Mouse (Mus musculus): ENCODE results near the gene Rai2. TPM values are rescaled to one million over a fixed set of nuclear protein-coding genes. Genes with fewer than 3 reads are reported as not detected.

Rai2 gene
- polyA plus RNA-seq (2012; rRNA removed) (0.25 and 0.28 TPM in 2 replicates), polyA plus RNA-seq (2014; fragmentation: Nextera tagmentation; extraction: Ambion mirVana) (0.11 and 0.37 TPM in 2 replicates)

DNA sequence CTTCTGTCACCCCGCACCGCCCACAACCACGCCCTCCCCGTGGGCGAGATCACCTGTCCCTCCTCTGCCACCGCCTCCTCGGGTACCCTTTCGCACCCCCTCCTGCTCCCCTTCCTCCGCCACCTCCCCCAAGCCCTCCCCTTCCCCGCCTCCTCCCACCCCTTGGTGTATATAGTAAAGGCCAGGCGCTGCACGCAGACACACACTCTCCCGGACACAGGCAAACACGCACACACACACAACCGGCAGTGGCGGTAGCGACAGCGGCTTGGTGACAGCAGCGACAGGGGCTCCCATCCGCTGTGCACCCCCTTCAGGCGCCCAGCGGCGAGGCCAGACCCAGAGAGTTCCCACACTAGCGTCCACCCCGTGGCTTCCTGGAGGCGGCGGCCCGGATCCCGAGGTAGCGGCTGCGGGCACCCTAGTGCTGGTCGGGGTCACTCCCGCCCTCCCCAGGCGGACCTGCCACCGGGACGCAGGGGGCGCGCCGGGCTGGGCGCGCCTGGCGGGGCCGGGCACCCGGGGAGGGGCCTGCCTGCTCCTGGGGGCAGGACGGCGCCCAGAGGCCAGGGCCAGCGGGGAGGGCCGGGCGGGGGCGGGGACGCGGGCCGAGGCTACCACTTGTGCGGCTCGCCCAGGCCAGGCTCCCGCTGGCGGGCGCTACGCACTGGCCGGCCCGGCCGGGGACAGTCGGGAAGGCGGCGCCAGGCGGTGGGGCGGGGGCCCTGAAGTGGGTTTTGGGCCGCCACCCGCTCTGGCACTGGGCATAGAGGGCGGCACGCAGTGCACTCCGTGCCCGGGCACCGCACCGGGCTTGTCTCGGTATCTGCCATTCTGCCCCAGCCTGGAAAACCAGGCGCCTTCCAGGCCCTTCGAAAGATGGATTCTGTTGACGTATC lies at the start of gene Rai2:
Gene Rai2, plus strand, starts transcription at position 205 of the 899 bp plus-strand sequence.
- peaks cover 20% of the 10 kb centered on the region for H3K27me3 ChIP-seq (ENCODE audit: control insufficient read depth, insufficient read depth, low read length)
- H3K4me2 ChIP-seq (ENCODE audit: low read depth) = peak within 1 kb of the TSS; percentile 51
- H3K9me3 ChIP-seq (ENCODE audit: control insufficient read depth, low read length) = no peaks in the 10 kb centered on the region
- ATAC-seq (ENCODE audit: insufficient read depth) = peak; percentile 62; the same call in 1 of the 2 replicates
- no peak for DNase-seq (ENCODE audit: low read depth in 3 of 3, low spot score in 3 of 3)
- H3K36me3 ChIP-seq (replicated peaks; ENCODE audit: control insufficient read depth, insufficient read depth, low read depth) = no peaks in the 10 kb centered on the region
- H3K27ac ChIP-seq = no peak within 1 kb of the TSS
- WGBS (ENCODE audit: insufficient replicate concordance) = 13% methylated on average over 47 of the region's 79 CpGs
- TF ChIP-seq CTCF (IDR thresholded peaks at IDR 0.05; ENCODE audit: low read depth) = no peak
- no peak for TF ChIP-seq EP300 (IDR thresholded peaks at IDR 0.05; ENCODE audit: low read depth)
- no peaks in the 10 kb centered on the region for H3K4me1 ChIP-seq (replicated peaks; ENCODE audit: control insufficient read depth in 2 of 2, insufficient read depth in 2 of 2, low read length in 1 of 2)
- H3K9ac ChIP-seq (replicated peaks) = no peak within 1 kb of the TSS
- H3K4me3 ChIP-seq (ENCODE audit: insufficient read depth in 1 of 2, low read depth in 2 of 2, low read length in 2 of 2) = peak within 1 kb of the TSS; percentile 11 to 36; a peak in 3 of 4 replicates

DNA sequence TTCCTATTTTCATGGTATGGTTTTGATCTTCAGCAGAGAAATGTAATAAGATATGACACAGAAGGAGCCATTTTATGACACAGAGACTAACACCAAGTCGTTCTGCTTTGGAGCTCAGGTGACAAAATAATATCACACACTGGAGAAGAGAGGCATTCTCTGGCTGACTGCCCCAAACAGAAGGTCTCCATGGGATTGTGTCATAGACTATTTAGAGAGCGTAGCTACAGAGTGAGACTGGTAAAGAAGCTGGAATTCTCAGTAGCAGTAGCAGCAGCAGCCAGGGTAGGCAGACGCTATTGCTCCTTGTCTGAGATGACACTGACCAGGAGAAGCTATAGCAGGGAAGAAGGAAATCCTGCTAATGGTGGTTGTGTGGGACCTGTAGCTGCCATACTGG lies 27.5 kb upstream of the Rai2 start:
- TF ChIP-seq EP300 (IDR thresholded peaks at IDR 0.05; ENCODE audit: low read depth) (no peak), CTCF (IDR thresholded peaks at IDR 0.05; ENCODE audit: low read depth) (no peak)
- ATAC-seq (ENCODE audit: insufficient read depth) = no peak

DNA sequence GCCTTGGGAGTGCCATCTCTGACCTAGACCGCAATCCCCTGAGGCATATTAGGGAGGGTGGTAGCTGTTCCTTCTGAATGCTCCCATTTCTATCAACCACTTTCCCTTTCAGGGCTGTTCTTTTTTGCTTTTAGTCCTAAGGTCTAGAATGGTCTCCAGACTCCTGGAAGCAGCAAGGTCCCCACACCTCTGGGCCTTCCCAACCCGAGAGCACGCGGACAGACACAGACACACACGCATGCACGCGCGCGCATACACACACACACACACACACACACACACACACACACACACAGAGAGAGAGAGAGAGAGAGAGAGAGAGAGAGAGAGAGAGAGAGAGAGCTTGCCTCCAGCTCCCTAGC lies 385 bp upstream of the Rai2 start:
- H3K27ac ChIP-seq = no peak overlapping the region
- H3K9me3 ChIP-seq (ENCODE audit: control insufficient read depth, low read length) = no peaks in the 10 kb centered on the region
- no peak overlapping the region for H3K9ac ChIP-seq (replicated peaks)
- H3K4me1 ChIP-seq (replicated peaks; ENCODE audit: control insufficient read depth in 2 of 2, insufficient read depth in 2 of 2, low read length in 1 of 2) = no peaks in the 10 kb centered on the region
- 52% methylated on average over 9 of the region's 9 CpGs for WGBS (ENCODE audit: insufficient replicate concordance)
- TF ChIP-seq CTCF (IDR thresholded peaks at IDR 0.05; ENCODE audit: low read depth) (no peak), EP300 (IDR thresholded peaks at IDR 0.05; ENCODE audit: low read depth) (no peak)
- peak overlapping the region; percentile 51 for H3K4me2 ChIP-seq (ENCODE audit: low read depth)
- DNase-seq (ENCODE audit: low read depth in 3 of 3, low spot score in 3 of 3) (no peak), ATAC-seq (ENCODE audit: insufficient read depth) (no peak)
- no peaks in the 10 kb centered on the region for H3K36me3 ChIP-seq (replicated peaks; ENCODE audit: control insufficient read depth, insufficient read depth, low read depth)
- peaks cover 20% of the 10 kb centered on the region for H3K27me3 ChIP-seq (ENCODE audit: control insufficient read depth, insufficient read depth, low read length)
- no peak overlapping the region for H3K4me3 ChIP-seq (ENCODE audit: insufficient read depth in 1 of 2, low read depth in 2 of 2, low read length in 2 of 2)

More for the DNA sequence above, 27.5 kb upstream of the Rai2 start:
- Histone ChIP-seq H3K9me3 (ENCODE audit: control insufficient read depth, low read length) (no peaks in the 10 kb centered on the region), H3K4me3 (ENCODE audit: insufficient read depth in 1 of 2, low read depth in 2 of 2, low read length in 2 of 2) (no peak overlapping the region), H3K4me1 (replicated peaks; ENCODE audit: control insufficient read depth in 2 of 2, insufficient read depth in 2 of 2, low read length in 1 of 2) (no peaks in the 10 kb centered on the region), H3K27me3 (ENCODE audit: control insufficient read depth, insufficient read depth, low read length) (no peaks in the 10 kb centered on the region), H3K9ac (replicated peaks) (no peak overlapping the region), H3K27ac (no peak overlapping the region), H3K36me3 (replicated peaks; ENCODE audit: control insufficient read depth, insufficient read depth, low read depth) (no peaks in the 10 kb centered on the region), H3K4me2 (ENCODE audit: low read depth) (no peak overlapping the region)
- WGBS (ENCODE audit: insufficient replicate concordance) = 42% methylated on average over 3 of the region's 3 CpGs
- no peak for DNase-seq (ENCODE audit: low read depth in 3 of 3, low spot score in 3 of 3)

- Histone ChIP-seq H3K9ac (replicated peaks) (no peak overlapping the region), H3K9me3 (ENCODE audit: control insufficient read depth, low read length) (no peaks in the 10 kb centered on the region), H3K36me3 (replicated peaks; ENCODE audit: control insufficient read depth, insufficient read depth, low read depth) (no peaks in the 10 kb centered on the region), H3K4me2 (ENCODE audit: low read depth) (peak overlapping the region; percentile 51), H3K27ac (no peak overlapping the region), H3K4me3 (ENCODE audit: insufficient read depth in 1 of 2, low read depth in 2 of 2, low read length in 2 of 2) (peak overlapping the region; percentile 11; a peak in 3 of 4 replicates), H3K4me1 (replicated peaks; ENCODE audit: control insufficient read depth in 2 of 2, insufficient read depth in 2 of 2, low read length in 1 of 2) (no peaks in the 10 kb centered on the region), H3K27me3 (ENCODE audit: control insufficient read depth, insufficient read depth, low read length) (peaks cover 20% of the 10 kb centered on the region)
- no peak for DNase-seq (ENCODE audit: low read depth in 3 of 3, low spot score in 3 of 3)
- ATAC-seq (ENCODE audit: insufficient read depth) = no peak
- TF ChIP-seq CTCF (IDR thresholded peaks at IDR 0.05; ENCODE audit: low read depth) = no peak
- no peak for TF ChIP-seq EP300 (IDR thresholded peaks at IDR 0.05; ENCODE audit: low read depth)
- WGBS (ENCODE audit: insufficient replicate concordance) = 14% methylated on average over 26 of the region's 26 CpGs
These were observed 1.0 kb downstream of the Rai2 start for GRCm38 (mm10) chrX:161717764-161718382.

DNA sequence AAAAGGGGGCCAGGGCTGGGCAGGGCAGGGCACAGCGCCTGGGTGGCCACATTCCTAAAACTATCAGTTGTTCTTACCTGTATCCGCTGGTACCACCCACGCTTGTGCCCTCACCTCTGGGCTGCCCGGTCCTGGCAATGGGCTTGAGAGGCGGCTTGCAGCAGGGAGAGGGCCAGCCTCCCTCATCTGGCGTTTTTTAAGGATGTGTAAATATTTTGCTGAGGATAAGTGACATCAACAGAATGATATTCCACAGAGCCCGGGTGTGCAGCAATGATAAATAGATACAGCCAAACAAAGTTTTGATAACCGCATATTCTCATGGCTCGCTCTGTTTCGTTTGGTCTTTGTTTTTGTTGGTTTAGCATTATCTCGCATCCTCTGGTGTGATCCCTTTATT lies 1.7 kb downstream of the Rai2 start:
- H3K27me3 ChIP-seq (ENCODE audit: control insufficient read depth, insufficient read depth, low read length) = peaks cover 20% of the 10 kb centered on the region
- H3K4me1 ChIP-seq (replicated peaks; ENCODE audit: control insufficient read depth in 2 of 2, insufficient read depth in 2 of 2, low read length in 1 of 2) = no peaks in the 10 kb centered on the region
- 25% methylated on average over 11 of the region's 11 CpGs for WGBS (ENCODE audit: insufficient replicate concordance)
- DNase-seq (ENCODE audit: low read depth in 3 of 3, low spot score in 3 of 3) = no peak
- no peak overlapping the region for H3K4me3 ChIP-seq (ENCODE audit: insufficient read depth in 1 of 2, low read depth in 2 of 2, low read length in 2 of 2)
- no peak overlapping the region for H3K9ac ChIP-seq (replicated peaks)
- TF ChIP-seq EP300 (IDR thresholded peaks at IDR 0.05; ENCODE audit: low read depth) (no peak), CTCF (IDR thresholded peaks at IDR 0.05; ENCODE audit: low read depth) (no peak)
- no peak overlapping the region for H3K27ac ChIP-seq
- H3K36me3 ChIP-seq (replicated peaks; ENCODE audit: control insufficient read depth, insufficient read depth, low read depth) = no peaks in the 10 kb centered on the region
- H3K9me3 ChIP-seq (ENCODE audit: control insufficient read depth, low read length) = no peaks in the 10 kb centered on the region
- no peak overlapping the region for H3K4me2 ChIP-seq (ENCODE audit: low read depth)
- ATAC-seq (ENCODE audit: insufficient read depth) = no peak

All from liver, embryonic 14.5 days (tissue).